Mouse (Mus musculus) thymus, adult 18-20 months (tissue): Measurements from ENCODE around the gene Tmem150c.

Experiments used
- DNase-seq, 2 experiments: peaks; one replicate each; pipeline ENCODE4 v3.0.0; 2022; ENCODE audit warnings: mixed read lengths in 2 of 2

Tmem150c gene

DNA sequence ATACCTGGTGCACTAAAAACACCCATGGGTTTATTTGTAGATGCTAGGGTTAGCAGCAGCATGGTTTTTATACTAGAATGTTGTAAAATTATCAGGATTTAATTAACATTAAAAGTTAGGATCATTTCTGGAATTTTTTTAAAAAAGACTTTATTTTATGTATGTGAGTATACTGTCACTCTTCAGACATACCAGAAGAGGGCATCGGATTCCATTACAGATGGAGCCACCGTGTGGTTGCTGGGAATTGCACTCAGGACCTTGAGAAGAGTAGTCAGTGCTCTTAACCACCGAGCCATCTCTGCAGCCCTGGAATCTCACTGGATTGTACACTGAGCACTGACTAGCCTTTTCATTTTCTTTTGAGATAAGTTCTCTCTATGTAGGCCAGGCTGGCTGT is 109.7 kb downstream of the Tmem150c start:
- no peak for DNase-seq

DNA sequence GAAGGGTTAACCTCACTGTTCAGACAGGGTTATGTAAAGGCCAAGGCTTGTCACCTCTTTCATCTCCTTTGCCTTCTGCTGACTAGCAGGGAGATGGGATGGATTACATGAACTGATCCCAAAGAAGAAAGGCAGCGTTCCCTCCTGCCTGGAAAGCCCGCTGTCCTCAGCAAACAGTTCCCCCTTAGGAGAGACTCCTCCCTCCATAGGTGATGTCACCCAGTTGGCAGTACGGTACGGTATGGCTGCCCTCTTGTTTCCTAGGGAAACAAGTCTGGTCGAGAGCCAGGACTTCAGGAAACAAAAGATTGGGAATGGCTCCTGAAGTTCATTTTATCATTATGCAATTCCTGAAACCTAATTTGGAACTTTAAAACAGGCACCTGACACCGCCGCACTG is 111.7 kb downstream of the Tmem150c start:
- no peak for DNase-seq

DNA sequence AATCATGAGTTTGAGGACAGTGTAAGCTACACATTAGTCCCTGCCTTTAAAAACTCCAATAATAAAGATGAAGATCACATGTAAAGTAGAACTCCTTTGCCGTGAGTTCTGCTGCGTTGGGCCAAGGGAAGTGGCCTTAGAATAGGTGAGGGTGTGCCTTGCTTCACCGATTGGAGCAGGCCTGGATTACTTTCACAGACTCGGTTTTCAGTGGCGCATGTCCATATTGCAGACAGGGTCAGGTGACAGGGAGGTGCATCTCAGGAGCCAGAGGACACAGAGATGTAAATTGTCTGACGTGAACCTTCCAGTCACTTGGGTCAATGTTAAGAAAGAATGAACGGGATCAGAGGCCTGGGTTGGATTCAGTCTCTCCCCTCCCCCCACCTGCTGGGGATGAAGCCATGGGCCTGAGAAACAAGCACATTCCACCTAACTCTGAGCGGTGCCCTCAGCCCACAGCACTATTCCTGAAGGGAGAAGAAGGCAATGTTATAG is 112.4 kb downstream of the Tmem150c start:
- no peak for DNase-seq

DNA sequence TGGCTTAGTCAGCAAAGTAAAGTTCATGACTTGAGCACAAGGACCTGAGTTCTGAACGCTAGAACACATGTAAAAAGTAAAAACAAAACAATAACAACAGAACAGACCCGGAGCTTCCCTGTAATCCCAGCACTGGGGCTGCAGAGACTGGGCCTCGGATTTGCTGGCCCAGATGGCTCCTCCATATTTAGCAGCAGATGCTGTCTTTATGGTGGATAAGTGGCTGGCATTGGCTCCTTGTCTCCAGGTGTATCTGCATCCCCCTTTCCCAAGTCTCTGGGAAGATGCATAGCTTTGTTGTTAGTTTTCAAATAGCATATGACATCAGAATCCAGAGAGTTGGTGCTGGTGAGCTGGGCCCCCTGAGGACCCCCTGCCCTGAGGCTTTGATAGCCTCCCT is 113.5 kb downstream of the Tmem150c start:
- no peak for DNase-seq

DNA sequence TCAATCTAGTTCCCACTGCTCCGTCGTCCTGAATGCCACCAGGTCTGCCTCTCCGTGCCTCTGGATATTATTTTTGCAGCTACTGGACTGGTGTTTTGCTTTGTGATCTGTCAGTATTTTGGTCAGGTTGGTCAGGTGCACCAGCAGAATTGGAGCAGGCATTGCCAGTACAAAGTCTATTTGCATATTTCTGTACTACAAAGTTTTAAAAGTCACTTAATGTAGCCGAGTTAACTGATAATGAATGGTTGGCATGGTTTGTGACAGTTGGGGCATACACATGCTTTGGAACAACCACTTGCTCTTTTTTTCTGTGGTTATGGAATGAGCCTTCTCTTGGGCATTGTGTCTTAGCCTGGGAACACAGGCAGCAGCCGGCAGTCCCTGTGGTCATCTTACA is 115.0 kb downstream of the Tmem150c start:
- no peak for DNase-seq

DNA sequence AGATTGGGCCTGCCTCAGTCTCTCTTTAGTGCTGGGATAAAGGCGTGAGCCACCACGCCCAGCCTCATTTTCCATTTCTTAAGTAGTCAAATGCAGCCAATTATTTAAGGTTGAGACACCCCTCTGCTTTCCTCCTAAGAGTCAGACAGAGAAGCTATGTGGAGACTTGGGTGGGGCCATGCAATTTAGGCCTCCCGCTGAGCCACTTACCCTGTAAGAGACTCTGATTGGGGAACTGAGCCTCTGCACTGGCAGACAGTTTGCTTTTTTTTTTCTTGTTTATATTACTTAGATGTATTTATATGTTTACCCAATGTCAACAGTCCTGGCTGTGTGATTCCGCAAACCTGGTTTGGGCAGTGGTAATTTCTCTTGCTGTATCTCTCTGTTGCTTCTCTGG is 115.6 kb downstream of the Tmem150c start:
- DNase-seq, result no peak

DNA sequence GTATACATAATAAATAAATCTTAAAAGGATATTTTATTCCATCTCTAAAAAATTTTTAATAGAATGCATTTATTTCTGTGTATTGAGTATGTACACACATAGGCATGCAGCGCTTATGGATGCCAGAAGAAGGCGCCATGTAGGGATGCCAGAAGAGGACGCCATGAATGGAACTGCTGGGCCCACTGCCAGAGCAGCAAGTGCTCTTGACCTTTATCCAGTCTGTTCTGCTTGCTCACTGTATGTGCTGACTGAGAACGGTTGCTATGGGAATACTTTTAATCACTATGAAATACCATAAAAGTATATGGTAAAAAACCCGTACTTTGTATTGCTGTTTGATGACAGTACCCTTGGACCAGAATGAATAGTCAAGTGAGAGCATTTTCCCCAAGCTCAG is 116.2 kb downstream of the Tmem150c start:
- no peak for DNase-seq

DNA sequence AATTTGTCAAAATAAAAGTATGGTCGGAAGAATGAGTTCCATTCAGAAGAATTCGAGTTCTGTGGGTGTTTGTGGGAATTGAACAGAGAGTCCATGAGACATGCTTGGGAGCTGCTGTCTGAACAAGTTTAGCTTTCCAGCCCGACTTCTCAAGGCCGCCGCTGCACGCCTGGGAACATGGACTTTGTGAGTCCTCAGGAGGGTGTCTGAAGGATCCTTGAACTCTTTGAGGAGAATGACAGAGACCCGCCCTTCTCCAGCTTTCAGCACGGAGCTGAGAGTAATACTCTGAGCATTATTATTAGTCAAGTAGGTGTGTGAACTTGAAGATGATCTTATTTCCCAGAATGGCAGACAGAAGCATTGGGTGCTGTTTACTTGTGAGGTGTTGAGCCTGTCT is 117.1 kb downstream of the Tmem150c start:
- no peak for DNase-seq

DNA sequence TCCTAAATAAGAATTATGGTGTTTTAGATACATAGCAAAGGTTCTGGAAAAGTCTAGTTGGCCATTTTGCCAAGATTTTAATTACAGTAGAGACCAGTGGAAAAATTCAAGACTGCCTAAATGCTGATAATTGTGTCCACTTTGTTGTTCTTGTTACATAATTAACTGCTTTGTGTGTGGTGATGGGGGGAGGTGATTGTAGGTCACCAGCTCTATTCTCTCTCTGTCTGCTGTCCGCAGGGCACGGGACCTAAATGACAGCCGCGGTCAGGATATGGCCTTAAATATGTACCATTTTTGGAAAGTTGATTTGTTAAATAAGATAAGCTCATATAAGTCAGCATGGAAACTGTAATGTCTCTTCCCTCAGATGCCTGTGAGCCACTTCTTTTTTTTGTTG is 118.3 kb downstream of the Tmem150c start:
- DNase-seq, result no peak

DNA sequence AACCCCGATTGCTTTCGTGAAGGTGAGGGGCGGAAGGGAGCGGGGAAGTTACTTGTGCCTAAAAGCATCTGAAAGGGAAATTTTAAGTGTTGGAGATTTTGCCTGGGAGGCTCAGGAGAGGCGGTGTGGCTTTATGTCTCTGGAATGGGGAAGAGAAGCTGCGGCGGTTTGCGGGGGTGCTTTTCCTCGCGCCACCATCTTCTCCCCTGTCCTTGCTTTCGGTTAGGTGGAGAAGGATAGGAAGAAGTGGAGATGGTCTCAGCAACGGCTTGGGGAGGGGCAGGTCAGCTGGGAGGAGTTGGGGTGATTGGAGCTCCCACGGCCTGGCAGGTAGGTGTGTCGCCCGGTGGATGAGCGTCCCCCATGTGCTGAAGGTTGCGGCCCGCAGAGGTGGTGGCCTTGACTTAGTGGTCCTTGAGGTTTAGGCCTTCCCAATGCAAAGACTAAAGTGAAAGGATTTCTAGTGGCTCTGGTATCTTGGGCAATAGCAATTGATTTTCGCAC is 119.3 kb downstream of the Tmem150c start:
- peak; percentile 27 to 55 for DNase-seq

DNA sequence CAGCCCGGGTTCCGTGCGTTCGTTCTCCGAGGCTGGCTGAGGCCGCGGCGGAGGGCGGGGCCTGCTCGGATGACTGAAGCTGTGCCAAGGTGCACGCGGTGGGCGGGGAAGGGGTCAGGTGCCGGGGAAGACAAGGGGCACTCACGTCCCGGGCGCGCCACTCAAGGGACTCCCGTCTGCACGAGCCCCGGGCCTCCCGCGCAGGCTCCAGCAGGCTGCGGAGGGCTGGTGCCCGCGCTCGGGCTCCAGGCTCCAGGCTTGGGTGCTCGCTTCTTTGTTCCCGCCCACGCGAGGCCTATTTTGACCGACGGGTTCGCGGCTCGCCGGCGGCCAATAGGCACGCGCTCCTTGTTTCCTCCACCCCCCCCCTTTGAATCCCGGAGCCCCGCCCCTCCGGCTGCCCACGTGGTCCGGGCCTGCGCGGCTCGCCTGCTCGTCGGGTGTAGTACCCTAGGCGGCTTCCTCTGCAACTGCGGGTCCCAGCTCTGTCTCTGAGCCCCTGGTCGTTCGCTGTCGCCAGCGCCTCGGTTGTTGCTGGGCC is 119.9 kb downstream of the Tmem150c start, which contains the start of the genes Hnrnpdl and Enoph1:
Hnrnpdl (minus strand) TSS at position 63 of the 541 bp plus-strand sequence.
Enoph1 (plus strand) TSS at position 384 of the 541 bp plus-strand sequence.
- DNase-seq, result peak; percentile 86 to 90

DNA sequence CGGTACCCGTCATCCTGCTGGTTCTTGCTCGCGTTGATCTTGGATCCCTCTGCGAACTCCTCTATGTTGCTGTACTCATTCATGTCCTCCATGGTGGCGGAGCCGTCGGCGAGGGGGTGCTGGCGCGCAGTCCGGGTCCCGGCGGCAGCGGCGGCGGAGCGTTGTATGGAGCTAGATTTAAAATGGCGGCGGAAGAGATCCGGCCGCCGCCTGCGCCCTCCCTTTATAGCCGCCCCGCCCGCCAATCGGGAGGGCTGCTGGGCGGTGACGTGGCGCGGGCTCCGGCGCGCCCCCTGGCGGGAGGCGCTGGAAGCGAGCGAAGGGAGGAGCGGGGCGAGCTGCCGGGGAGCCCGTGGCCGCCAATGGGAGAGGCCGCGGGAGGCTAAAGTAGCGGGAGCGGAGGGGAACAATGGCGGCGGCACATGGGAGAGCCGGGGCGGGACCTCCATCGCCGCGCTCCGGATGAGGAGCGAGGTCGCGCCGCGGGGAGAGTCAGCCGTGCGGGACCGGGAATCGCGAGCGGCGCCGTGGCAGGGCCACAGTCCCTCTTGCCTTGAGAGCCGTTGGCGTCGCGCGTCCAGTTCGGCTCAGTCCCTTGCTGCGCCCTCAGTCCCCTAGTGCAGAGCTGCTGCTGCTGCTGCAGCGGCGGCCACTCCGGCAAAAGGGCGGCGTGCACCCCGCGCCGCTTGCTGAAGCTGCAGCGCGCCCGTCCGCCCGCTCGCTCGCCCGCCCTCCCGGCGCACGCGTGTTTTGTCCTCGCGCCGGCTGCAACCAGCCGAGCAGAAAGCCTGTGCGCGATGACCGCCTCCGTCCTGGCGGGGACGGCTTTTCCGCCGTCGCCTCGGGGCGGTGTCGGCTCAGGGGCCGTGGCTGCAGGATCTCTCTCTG is 120.7 kb downstream of the Tmem150c start:
- peak; percentile 90 for DNase-seq

DNA sequence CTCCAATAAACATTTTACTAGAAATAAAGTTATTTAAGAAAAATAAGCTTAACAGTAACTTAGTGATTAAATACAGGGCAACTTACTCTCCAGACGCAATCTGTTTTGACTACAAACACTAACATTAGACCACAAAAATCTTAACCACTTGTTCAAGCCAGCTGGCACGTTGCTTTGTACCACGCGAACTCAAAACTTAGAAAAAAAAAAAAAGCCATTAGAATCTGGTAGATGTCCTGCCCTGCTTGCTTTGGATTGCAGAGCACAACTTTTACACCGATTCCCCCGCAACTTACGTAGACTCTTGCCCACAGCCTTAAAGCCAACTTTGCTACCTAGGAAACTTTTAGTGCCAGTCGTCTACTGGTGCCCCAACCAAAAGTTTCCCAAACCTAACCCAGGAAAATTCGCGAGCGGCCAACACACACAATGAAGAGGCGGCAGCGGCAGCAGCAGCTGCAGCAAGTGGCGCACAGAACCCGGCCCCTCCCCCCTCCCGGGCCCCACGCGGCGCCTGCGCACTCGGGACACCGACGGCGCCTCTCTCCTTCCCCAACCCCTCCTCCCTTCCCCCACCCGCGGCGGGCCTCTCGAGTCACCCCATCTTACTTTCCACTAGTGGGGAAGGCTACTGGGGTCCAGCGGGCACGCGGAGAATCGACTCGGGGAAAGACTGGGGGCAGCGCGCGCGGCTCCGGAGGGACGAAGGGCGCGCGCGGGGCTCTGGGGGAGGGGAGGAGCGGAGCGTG is 121.5 kb downstream of the Tmem150c start:
- peak; percentile 84 to 86 for DNase-seq

DNA sequence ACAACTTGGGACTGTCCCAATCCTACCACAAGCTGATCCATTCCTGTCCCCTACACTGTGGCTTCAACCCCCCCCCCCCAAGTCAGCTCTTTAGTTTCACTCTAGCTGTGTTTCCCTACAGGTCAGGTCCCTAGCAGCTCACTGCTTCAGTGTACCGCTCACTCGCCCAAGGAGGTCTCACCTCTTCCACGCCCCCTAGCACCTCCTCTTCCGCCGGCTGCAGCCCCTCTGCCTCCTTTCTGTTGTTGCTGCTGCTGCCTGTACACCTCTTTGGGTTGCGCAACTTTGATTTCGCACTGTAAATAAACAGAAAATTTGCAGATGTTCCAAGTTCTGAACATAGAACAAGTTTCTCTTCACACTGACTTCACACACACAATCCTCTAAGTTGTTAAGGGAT is 122.9 kb downstream of the Tmem150c start:
- DNase-seq, result peak in 1 of 2 experiments; percentile 19

DNA sequence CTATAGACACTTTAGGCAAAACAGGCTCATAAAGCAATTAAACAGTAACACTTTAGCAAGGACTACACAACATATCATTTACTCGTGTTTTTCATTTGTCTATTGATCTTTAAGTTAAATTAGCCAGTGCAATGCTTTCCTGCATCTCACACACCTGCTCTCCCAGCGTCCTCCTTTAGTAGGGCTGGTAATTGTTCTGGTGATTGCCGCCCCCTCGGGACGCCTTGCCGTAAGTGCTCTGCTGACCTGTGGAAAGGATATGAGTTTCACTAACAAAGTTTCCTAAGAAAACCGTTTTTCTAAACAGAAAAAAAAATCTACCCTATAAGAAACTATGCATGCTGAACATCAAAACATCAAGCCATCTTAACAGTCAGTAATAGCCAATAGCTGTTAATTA is 123.7 kb downstream of the Tmem150c start:
- DNase-seq, result no peak

DNA sequence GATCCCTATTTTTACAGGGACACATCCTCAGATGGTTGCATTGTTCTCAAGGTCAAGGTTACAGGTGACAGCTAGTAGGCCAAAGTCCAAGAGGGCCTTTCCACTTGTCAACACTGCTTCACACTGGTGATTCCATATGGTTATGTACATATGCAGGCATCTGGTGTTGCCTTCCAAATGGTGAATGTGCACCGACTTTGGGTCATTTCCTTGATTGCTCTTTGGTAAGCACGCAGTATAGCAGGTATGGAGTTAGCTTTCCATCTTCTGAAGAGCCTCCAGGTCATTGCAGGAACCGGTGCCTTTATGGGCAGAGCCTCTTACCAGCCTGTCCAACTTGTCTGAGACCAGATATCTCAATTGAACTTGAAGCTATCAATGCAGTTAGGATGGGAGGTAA is 127.0 kb downstream of the Tmem150c start:
- no peak for DNase-seq

DNA sequence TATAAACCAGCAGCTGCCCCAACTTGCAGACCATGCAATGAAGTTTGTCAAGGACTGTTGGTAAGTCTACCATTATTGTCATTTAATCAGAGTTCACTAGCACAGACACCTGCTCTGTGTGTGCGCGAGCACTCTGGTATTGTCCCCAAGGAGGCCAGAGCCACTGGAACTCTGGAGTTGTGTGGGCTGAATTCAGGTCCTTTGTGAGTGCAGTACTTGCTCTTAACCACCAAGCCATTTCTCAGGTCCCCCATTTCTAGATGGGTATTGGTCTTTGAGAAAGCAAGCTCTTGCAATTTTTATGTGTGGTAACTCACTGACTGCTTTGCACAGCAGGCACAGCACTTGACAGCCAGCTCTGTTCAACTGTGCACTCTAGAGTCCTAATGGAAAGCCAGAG is 127.5 kb downstream of the Tmem150c start:
- no peak for DNase-seq

DNA sequence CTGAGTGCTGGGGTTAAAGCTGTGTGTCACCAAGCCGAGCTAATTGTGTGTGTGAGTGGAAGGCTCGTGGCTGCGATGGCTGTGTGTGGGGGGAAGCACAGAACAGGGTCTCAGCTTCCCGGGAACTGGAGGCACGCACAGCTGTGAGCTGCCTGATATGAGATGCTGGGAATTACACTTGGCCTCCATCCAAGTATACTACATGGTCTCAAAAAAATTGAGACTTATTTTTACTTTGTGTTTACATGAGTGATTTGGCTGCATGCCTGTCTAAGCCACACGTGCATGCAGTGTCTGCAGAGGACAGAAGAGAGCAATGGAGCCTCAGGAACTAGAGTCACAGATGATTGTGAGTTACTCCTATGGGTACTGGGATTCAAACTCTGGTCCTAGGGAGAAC is 129.5 kb downstream of the Tmem150c start:
- DNase-seq, result no peak
